Mouse (Mus musculus): ENCODE data around the gene Ryr3. TPM values are rescaled to one million over a fixed set of nuclear protein-coding genes. Genes with fewer than 3 reads are reported as not detected.

Ryr3 gene
- polyA plus RNA-seq, 1 experiment from 2014 or later: 14.1 TPM

GRCm38 (mm10) chr2:113199030-113199679 lies 17.7 kb downstream of the Ryr3 start:
- Histone ChIP-seq H3K27ac (ENCODE audit: low read depth, low read length) (no peak overlapping the region), H3K9me3 (ENCODE audit: control insufficient read depth, low read length) (no peaks in the 10 kb centered on the region), H3K36me3 (ENCODE audit: control insufficient read depth, insufficient read depth, low read length) (no peaks in the 10 kb centered on the region), H3K4me3 (ENCODE audit: low read depth, low read length) (no peak overlapping the region), H3K4me2 (ENCODE audit: low read depth, low read length) (no peak overlapping the region), H3K27me3 (ENCODE audit: control insufficient read depth, insufficient read depth, low read length) (no peaks in the 10 kb centered on the region), H3K4me1 (ENCODE audit: control insufficient read depth, insufficient read depth, low read length) (no peaks in the 10 kb centered on the region), H3K9ac (replicated peaks; ENCODE audit: low read depth, low read length) (no peak overlapping the region)
- ATAC-seq (ENCODE audit: low read depth): no peak
- 75% methylated on average over 2 of the region's 2 CpGs for WGBS

- ATAC-seq (ENCODE audit: low read depth): no peak
- WGBS: 69% methylated on average over 6 of the region's 6 CpGs
- no peak overlapping the region for H3K27ac ChIP-seq (ENCODE audit: low read depth, low read length)
- H3K9me3 ChIP-seq (ENCODE audit: control insufficient read depth, low read length): no peaks in the 10 kb centered on the region
- H3K4me1 ChIP-seq (ENCODE audit: control insufficient read depth, insufficient read depth, low read length): no peaks in the 10 kb centered on the region
- no peaks in the 10 kb centered on the region for H3K27me3 ChIP-seq (ENCODE audit: control insufficient read depth, insufficient read depth, low read length)
- no peak overlapping the region for H3K9ac ChIP-seq (replicated peaks; ENCODE audit: low read depth, low read length)
- H3K4me2 ChIP-seq (ENCODE audit: low read depth, low read length): no peak overlapping the region
- no peaks in the 10 kb centered on the region for H3K36me3 ChIP-seq (ENCODE audit: control insufficient read depth, insufficient read depth, low read length)
- H3K4me3 ChIP-seq (ENCODE audit: low read depth, low read length): no peak overlapping the region
Measured at GRCm38 (mm10) chr2:113187158-113187557, 29.7 kb downstream of the Ryr3 start.

GRCm38 (mm10) chr2:113181701-113182100 lies 35.2 kb downstream of the Ryr3 start:
- Histone ChIP-seq H3K36me3 (ENCODE audit: control insufficient read depth, insufficient read depth, low read length) (no peaks in the 10 kb centered on the region), H3K4me3 (ENCODE audit: low read depth, low read length) (no peak overlapping the region), H3K4me1 (ENCODE audit: control insufficient read depth, insufficient read depth, low read length) (no peaks in the 10 kb centered on the region), H3K27me3 (ENCODE audit: control insufficient read depth, insufficient read depth, low read length) (no peaks in the 10 kb centered on the region), H3K4me2 (ENCODE audit: low read depth, low read length) (no peak overlapping the region), H3K9me3 (ENCODE audit: control insufficient read depth, low read length) (no peaks in the 10 kb centered on the region), H3K9ac (replicated peaks; ENCODE audit: low read depth, low read length) (no peak overlapping the region), H3K27ac (ENCODE audit: low read depth, low read length) (no peak overlapping the region)
- ATAC-seq (ENCODE audit: low read depth): peak; percentile 60; the same call in 1 of the 2 replicates
- 45% methylated on average over 5 of the region's 5 CpGs for WGBS

- Histone ChIP-seq H3K4me2 (ENCODE audit: low read depth, low read length) (no peak overlapping the region), H3K9ac (replicated peaks; ENCODE audit: low read depth, low read length) (no peak overlapping the region)
- ATAC-seq (ENCODE audit: low read depth): no peak
Measured at GRCm38 (mm10) chr2:113178047-113178446, 38.8 kb downstream of the Ryr3 start.

GRCm38 (mm10) chr2:113176337-113176736 lies 40.6 kb downstream of the Ryr3 start:
- H3K9me3 ChIP-seq (ENCODE audit: control insufficient read depth, low read length): no peaks in the 10 kb centered on the region
- H3K4me1 ChIP-seq (ENCODE audit: control insufficient read depth, insufficient read depth, low read length): no peaks in the 10 kb centered on the region
- no peak overlapping the region for H3K9ac ChIP-seq (replicated peaks; ENCODE audit: low read depth, low read length)
- ATAC-seq (ENCODE audit: low read depth): no peak
- 78% methylated on average over 5 of the region's 5 CpGs for WGBS
- no peak overlapping the region for H3K4me3 ChIP-seq (ENCODE audit: low read depth, low read length)
- no peak overlapping the region for H3K4me2 ChIP-seq (ENCODE audit: low read depth, low read length)
- no peaks in the 10 kb centered on the region for H3K36me3 ChIP-seq (ENCODE audit: control insufficient read depth, insufficient read depth, low read length)
- H3K27me3 ChIP-seq (ENCODE audit: control insufficient read depth, insufficient read depth, low read length): no peaks in the 10 kb centered on the region
- H3K27ac ChIP-seq (ENCODE audit: low read depth, low read length): no peak overlapping the region

More at GRCm38 (mm10) chr2:113178047-113178446, 38.8 kb downstream of the Ryr3 start:
- Histone ChIP-seq H3K27me3 (ENCODE audit: control insufficient read depth, insufficient read depth, low read length) (no peaks in the 10 kb centered on the region), H3K4me1 (ENCODE audit: control insufficient read depth, insufficient read depth, low read length) (no peaks in the 10 kb centered on the region), H3K27ac (ENCODE audit: low read depth, low read length) (no peak overlapping the region), H3K36me3 (ENCODE audit: control insufficient read depth, insufficient read depth, low read length) (no peaks in the 10 kb centered on the region), H3K4me3 (ENCODE audit: low read depth, low read length) (no peak overlapping the region), H3K9me3 (ENCODE audit: control insufficient read depth, low read length) (no peaks in the 10 kb centered on the region)

- 77% methylated on average over 4 of the region's 4 CpGs for WGBS
- no peak for ATAC-seq (ENCODE audit: low read depth)
- H3K27ac ChIP-seq (ENCODE audit: low read depth, low read length): no peak overlapping the region
- no peaks in the 10 kb centered on the region for H3K27me3 ChIP-seq (ENCODE audit: control insufficient read depth, insufficient read depth, low read length)
- H3K4me1 ChIP-seq (ENCODE audit: control insufficient read depth, insufficient read depth, low read length): no peaks in the 10 kb centered on the region
- H3K9ac ChIP-seq (replicated peaks; ENCODE audit: low read depth, low read length): no peak overlapping the region
- H3K9me3 ChIP-seq (ENCODE audit: control insufficient read depth, low read length): no peaks in the 10 kb centered on the region
- no peak overlapping the region for H3K4me3 ChIP-seq (ENCODE audit: low read depth, low read length)
- no peaks in the 10 kb centered on the region for H3K36me3 ChIP-seq (ENCODE audit: control insufficient read depth, insufficient read depth, low read length)
- H3K4me2 ChIP-seq (ENCODE audit: low read depth, low read length): no peak overlapping the region
Measured at GRCm38 (mm10) chr2:113168096-113168495, 48.8 kb downstream of the Ryr3 start.

GRCm38 (mm10) chr2:113161494-113161893 lies 55.4 kb downstream of the Ryr3 start:
- Histone ChIP-seq H3K27me3 (ENCODE audit: control insufficient read depth, insufficient read depth, low read length) (no peaks in the 10 kb centered on the region), H3K4me2 (ENCODE audit: low read depth, low read length) (no peak overlapping the region), H3K27ac (ENCODE audit: low read depth, low read length) (no peak overlapping the region), H3K9ac (replicated peaks; ENCODE audit: low read depth, low read length) (no peak overlapping the region), H3K9me3 (ENCODE audit: control insufficient read depth, low read length) (no peaks in the 10 kb centered on the region), H3K36me3 (ENCODE audit: control insufficient read depth, insufficient read depth, low read length) (no peaks in the 10 kb centered on the region), H3K4me1 (ENCODE audit: control insufficient read depth, insufficient read depth, low read length) (no peaks in the 10 kb centered on the region), H3K4me3 (ENCODE audit: low read depth, low read length) (no peak overlapping the region)
- no peak for ATAC-seq (ENCODE audit: low read depth)
- WGBS: 84% methylated on average over 5 of the region's 5 CpGs

GRCm38 (mm10) chr2:113137766-113138165 lies 79.1 kb downstream of the Ryr3 start:
- H3K9ac ChIP-seq (replicated peaks; ENCODE audit: low read depth, low read length): no peak overlapping the region
- no peak for ATAC-seq (ENCODE audit: low read depth)
- H3K4me1 ChIP-seq (ENCODE audit: control insufficient read depth, insufficient read depth, low read length): no peaks in the 10 kb centered on the region
- H3K4me3 ChIP-seq (ENCODE audit: low read depth, low read length): no peak overlapping the region
- no peaks in the 10 kb centered on the region for H3K36me3 ChIP-seq (ENCODE audit: control insufficient read depth, insufficient read depth, low read length)
- H3K27ac ChIP-seq (ENCODE audit: low read depth, low read length): no peak overlapping the region
- 90% methylated on average over 3 of the region's 3 CpGs for WGBS
- no peak overlapping the region for H3K4me2 ChIP-seq (ENCODE audit: low read depth, low read length)
- H3K27me3 ChIP-seq (ENCODE audit: control insufficient read depth, insufficient read depth, low read length): no peaks in the 10 kb centered on the region
- no peaks in the 10 kb centered on the region for H3K9me3 ChIP-seq (ENCODE audit: control insufficient read depth, low read length)

- no peak for ATAC-seq (ENCODE audit: low read depth)
- no peak overlapping the region for H3K4me3 ChIP-seq (ENCODE audit: low read depth, low read length)
- WGBS: 61% methylated on average over 1 of the region's 1 CpGs
Measured at GRCm38 (mm10) chr2:113123476-113123875, 93.4 kb downstream of the Ryr3 start.

More at GRCm38 (mm10) chr2:113123476-113123875, 93.4 kb downstream of the Ryr3 start:
- H3K4me2 ChIP-seq (ENCODE audit: low read depth, low read length): no peak overlapping the region
- no peaks in the 10 kb centered on the region for H3K36me3 ChIP-seq (ENCODE audit: control insufficient read depth, insufficient read depth, low read length)
- no peak overlapping the region for H3K9ac ChIP-seq (replicated peaks; ENCODE audit: low read depth, low read length)
- no peak overlapping the region for H3K27ac ChIP-seq (ENCODE audit: low read depth, low read length)
- no peaks in the 10 kb centered on the region for H3K9me3 ChIP-seq (ENCODE audit: control insufficient read depth, low read length)
- H3K4me1 ChIP-seq (ENCODE audit: control insufficient read depth, insufficient read depth, low read length): no peaks in the 10 kb centered on the region
- no peaks in the 10 kb centered on the region for H3K27me3 ChIP-seq (ENCODE audit: control insufficient read depth, insufficient read depth, low read length)
